Mouse (Mus musculus) Patski (cell line): ENCODE measurements at regions not wholly inside any gene's neighbourhood (a gene's known extent, or its start where the extent isn't known, plus 50 kb on each side); places are given as distances from the start of the nearest gene placed in this dataset.
A peak's percentile ranks its signal among the peaks of the same experiment; 100 is the strongest.
"Not testable (repeated sequence)": the region's sequence is repeated elsewhere in the genome, so short reads cannot be mapped to it uniquely, and the experiment has no call there.

Experiments used
- ATAC-seq: fragments of 100-300 bp; one replicate; pipeline ENCODE4 v1.8.0; 2021
- CTCF ChIA-PET: fragments of 350-600 bp; sonication (Branson Sonifier 250); formaldehyde crosslinking; loops from one replicate; lab custom pipeline; 2022; ENCODE audit warnings: inconsistent platforms; lab: Charles Lee
- POLR2A ChIA-PET: fragments of 350-600 bp; sonication (Branson Sonifier 250); formaldehyde crosslinking; loops from one replicate; lab custom pipeline; 2022; ENCODE audit warnings: antibody characterized with exemption, inconsistent platforms; lab: Charles Lee
- DNase-seq: peaks from one replicate; pipeline ENCODE4 v3.0.0-alpha.2; 2011; ENCODE audit warnings: low read depth, low spot score
- H3K27me3 ChIP-seq: fragments of 371-371 bp; one replicate; pipeline ENCODE4 v1.5.1; 2021
- CTCF ChIP-seq: fragments of 100-300 bp; IDR thresholded peaks from one replicate; pipeline ENCODE4 v1.5.1; 2021
- in situ Hi-C: fragments of 300-500 bp; cut with MboI; formaldehyde crosslinking; loops from 3 replicates; pipeline ENCODE4 v1.11.1; 2018; ENCODE audit warnings: low pct_unique_long_range_greater_than_20kb, mixed read lengths

GRCm38 (mm10) chr7:138467981-138468380, 70.5 kb upstream of the Tcerg1l start:
- ChIA-PET CTCF (no interaction called here), POLR2A (no interaction called here)
- ATAC-seq (no peak), DNase-seq (no peak)
- in situ Hi-C loops: no loop called here
- no peak for TF ChIP-seq CTCF
- no peaks in the 10 kb centered on the region for H3K27me3 ChIP-seq

- CTCF ChIA-PET: no interaction called here
- in situ Hi-C loops: no loop called here
- DNase-seq: no peak
- ATAC-seq: no peak
- no peaks in the 10 kb centered on the region for H3K27me3 ChIP-seq
- POLR2A ChIA-PET: no interaction called here
- no peak for TF ChIP-seq CTCF
Measured at GRCm38 (mm10) chr7:138467386-138467785, 69.9 kb upstream of the Tcerg1l start.

GRCm38 (mm10) chr7:138457964-138458363, 60.4 kb upstream of the Tcerg1l start:
- ATAC-seq: no peak
- DNase-seq: no peak
- ChIA-PET POLR2A (no interaction called here), CTCF (no interaction called here)
- TF ChIP-seq CTCF: no peak
- no peaks in the 10 kb centered on the region for H3K27me3 ChIP-seq
- in situ Hi-C loops: no loop called here

GRCm38 (mm10) chr7:138455371-138455770, 57.8 kb upstream of the Tcerg1l start:
- DNase-seq (no peak), ATAC-seq (peak; percentile 33)
- H3K27me3 ChIP-seq: no peaks in the 10 kb centered on the region
- POLR2A ChIA-PET: no interaction called here
- in situ Hi-C loops: no loop called here
- TF ChIP-seq CTCF: no peak
- CTCF ChIA-PET: no interaction called here

GRCm38 (mm10) chr7:138454498-138455225, 57.1 kb upstream of the Tcerg1l start:
- DNase-seq, in situ Hi-C loops, H3K27me3 ChIP-seq, CTCF ChIA-PET, ATAC-seq, POLR2A ChIA-PET: not testable (repeated sequence)

GRCm38 (mm10) chr7:138451321-138451720, 53.8 kb upstream of the Tcerg1l start:
- CTCF ChIA-PET: no interaction called here
- TF ChIP-seq CTCF: no peak
- POLR2A ChIA-PET: no interaction called here
- DNase-seq (no peak), ATAC-seq (no peak)
- in situ Hi-C loops: no loop called here
- no peaks in the 10 kb centered on the region for H3K27me3 ChIP-seq

GRCm38 (mm10) chr7:138448519-138448918, 51.0 kb upstream of the Tcerg1l start:
- TF ChIP-seq CTCF: no peak
- DNase-seq: no peak
- H3K27me3 ChIP-seq: no peaks in the 10 kb centered on the region
- ChIA-PET CTCF (no interaction called here), POLR2A (no interaction called here)
- in situ Hi-C loops: no loop called here
- no peak for ATAC-seq
